Comparison of ENCODE assay signal across 8 mouse cellular contexts in the genomic region with DNA sequence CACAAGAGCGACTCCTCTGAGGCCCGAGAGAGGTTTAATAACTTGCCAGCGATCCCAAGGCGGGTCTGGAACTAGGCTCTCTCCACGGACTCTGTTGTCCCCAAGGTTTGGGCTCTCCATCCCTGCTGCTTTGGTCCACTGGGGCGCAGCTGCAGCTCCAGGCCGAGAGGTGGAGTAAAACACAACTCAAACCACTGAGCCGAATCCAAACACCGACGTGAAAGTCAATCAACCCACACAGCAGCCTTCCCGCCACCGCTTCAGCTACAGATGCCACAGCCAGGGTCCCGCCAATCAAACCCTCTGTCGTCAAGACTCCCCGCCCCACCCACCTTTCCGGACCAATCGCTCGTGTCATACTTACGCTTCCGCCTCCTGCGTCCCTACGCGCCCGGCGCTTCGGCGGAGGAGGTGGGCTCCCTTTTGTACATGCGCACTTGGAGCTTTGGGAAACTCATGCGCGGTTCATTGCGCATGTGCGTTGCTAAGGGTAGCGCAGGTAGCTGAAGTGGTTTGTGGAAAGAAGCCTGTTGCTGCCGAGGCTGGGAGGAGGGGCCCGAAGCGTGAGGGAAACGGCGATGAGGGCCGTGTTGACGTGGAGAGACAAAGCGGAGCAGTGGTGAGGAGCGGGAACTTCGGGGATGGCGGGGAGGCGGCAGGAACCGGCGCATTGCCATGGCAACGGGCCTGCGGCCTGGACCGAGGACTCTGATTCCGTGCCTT. TPM values are rescaled to one million over a fixed set of nuclear protein-coding genes. Genes with fewer than 3 reads are reported as not detected.
DNase-seq lines count a peak whose midpoint lies in the region; ATAC-seq lines count a peak whose summit lies in the region.

TSS of gene Mbd4 (minus strand) at position 281 of the 723 bp plus-strand sequence.
TSS of gene Ift122 (plus strand) at position 380 of the 723 bp plus-strand sequence.

- peak; percentile 98 for ATAC-seq in hindbrain, embryonic 15.5 days (ENCODE audit: low FRiP score, low read depth)

- WGBS in hindbrain, embryonic 15.5 days: under 1% methylated on average over 51 of the region's 51 CpGs

- no peaks in the 10 kb centered on the region for H3K9me3 ChIP-seq in hindbrain, embryonic 15.5 days

- peak; percentile 100 for DNase-seq in T-cell, adult 2 months (ENCODE audit: low spot score)
- peak; percentile 95 to 98 for DNase-seq in cerebellum, postnatal 36 days
- peak; percentile 98 to 99 for DNase-seq in frontal cortex, postnatal 36 days (ENCODE audit: low spot score in 2 of 2)
- DNase-seq in left cerebral cortex, adult 11 months (ENCODE audit: low spot score): peak; percentile 98
- DNase-seq in lung, postnatal 4 days: peak; percentile 98 to 100
- peak; percentile 99 for DNase-seq in retina, postnatal 7 days (ENCODE audit: low read depth, low spot score)
- peak; percentile 83 for DNase-seq in urinary bladder, adult 2 months (ENCODE audit: low spot score)

- peak within 1 kb of the TSS; percentile 80 for H3K4me3 ChIP-seq in hindbrain, embryonic 15.5 days

- no peaks in the 10 kb centered on the region for H3K36me3 ChIP-seq in hindbrain, embryonic 15.5 days

- peak within 1 kb of the TSS; percentile 84 for H3K27ac ChIP-seq in hindbrain, embryonic 15.5 days (replicated peaks)

- peak within 1 kb of the TSS; percentile 93 for H3K4me2 ChIP-seq in hindbrain, embryonic 15.5 days

- peak within 1 kb of the TSS; percentile 63 for H3K9ac ChIP-seq in hindbrain, embryonic 15.5 days

- H3K4me1 ChIP-seq in hindbrain, embryonic 15.5 days (replicated peaks): peaks cover 18% of the 10 kb centered on the region

- no peaks in the 10 kb centered on the region for H3K27me3 ChIP-seq in hindbrain, embryonic 15.5 days

RNA-seq across cellular contexts. Expression of gene Mbd4, which starts in this region (rescaled TPM):
- polyA plus RNA-seq in hindbrain, embryonic 15.5 days (2015; fragmentation: Nextera tagmentation; extraction: Ambion mirVana): 8.8 and 10.9 TPM in 2 replicates
- 4.4 and 5.0 TPM in 2 replicates for polyA plus RNA-seq in urinary bladder, adult 2 months (2012; rRNA removed)

RNA-seq across cellular contexts. Expression of gene Ift122, which starts in this region (rescaled TPM):
- polyA plus RNA-seq in hindbrain, embryonic 15.5 days (2015; fragmentation: Nextera tagmentation; extraction: Ambion mirVana): 28.9 and 31.5 TPM in 2 replicates
- polyA plus RNA-seq in urinary bladder, adult 2 months (2012; rRNA removed): 12.8 and 13.7 TPM in 2 replicates

Comparison
In these comparisons a context has a peak if more than half of its experiments do, and no peak if none do; other contexts are left out.
1. Peak in every context shown above with its lines: DNase-seq, ATAC-seq, H3K4me3 ChIP-seq and H3K27ac ChIP-seq.